8 mouse cellular contexts compared by ENCODE assay signal in genomic region chr11:81239966-81240681, GRCm38 (mm10).
DNase-seq lines count a peak whose midpoint lies in the region; ATAC-seq and TF ChIP-seq lines count a peak whose summit lies in the region.

No protein-coding gene starts in this region.

- intact Hi-C loops in heart, adult 2 months (cut with DNase I) = no loop called here

- 44% methylated on average over 13 of the region's 13 CpGs for WGBS in heart, adult 2 months
- 50% methylated on average over 13 of the region's 13 CpGs for WGBS in heart, embryonic 11.5 days (ENCODE audit: insufficient replicate concordance)
- 46% methylated on average over 13 of the region's 13 CpGs for WGBS in liver, embryonic 14.5 days (ENCODE audit: insufficient replicate concordance)

- no peak overlapping the region for H3K9ac ChIP-seq in heart, adult 2 months (ENCODE audit: low read depth, low read length)
- no peak overlapping the region for H3K9ac ChIP-seq in heart, embryonic 11.5 days (ENCODE audit: low read depth, low read length)
- H3K9ac ChIP-seq in liver, embryonic 14.5 days (replicated peaks) = no peak overlapping the region

- peak; percentile 70 for TF ChIP-seq CTCF in heart, adult 2 months (IDR thresholded peaks at IDR 0.05)
- TF ChIP-seq CTCF in liver, embryonic 14.5 days (IDR thresholded peaks at IDR 0.05; ENCODE audit: low read depth) = peak; percentile 63

- peak; percentile 27 to 36 for DNase-seq in heart, adult 2 months
- DNase-seq in urinary bladder, postnatal 14 days (ENCODE audit: low spot score) = peak; percentile 5
- no peak for DNase-seq in urinary bladder, postnatal 10 days (ENCODE audit: low spot score)
- peak; percentile 43 for DNase-seq in embryo, embryonic 11 days
- no peak for DNase-seq in liver, embryonic 14.5 days (ENCODE audit: low read depth in 3 of 3, low spot score in 3 of 3)
- no peak for DNase-seq in T-cell, adult 2 months (ENCODE audit: low spot score)

- no peaks in the 10 kb centered on the region for H3K9me3 ChIP-seq in heart, embryonic 11.5 days (replicated peaks; ENCODE audit: control insufficient read depth, low read length)
- H3K9me3 ChIP-seq in liver, embryonic 14.5 days (ENCODE audit: control insufficient read depth, low read length) = no peaks in the 10 kb centered on the region

- no peak for ATAC-seq in heart, embryonic 11.5 days (replicated peaks; ENCODE audit: insufficient number of reproducible peaks, low FRiP score, low TSS enrichment)
- ATAC-seq in liver, embryonic 14.5 days (ENCODE audit: insufficient read depth) = no peak
- ATAC-seq in activated CD4-positive, CD25-positive, alpha-beta regulatory T cell, adult 4 months = no peak

- H3K79me2 ChIP-seq in heart, adult 2 months (replicated peaks; ENCODE audit: control insufficient read depth, insufficient read depth, low read length) = no peaks in the 10 kb centered on the region

- H3K27ac ChIP-seq in heart, adult 2 months = no peak overlapping the region
- no peak overlapping the region for H3K27ac ChIP-seq in heart, embryonic 11.5 days (ENCODE audit: low read depth, low read length)
- H3K27ac ChIP-seq in liver, embryonic 14.5 days = no peak overlapping the region

- H3K4me1 ChIP-seq in heart, adult 2 months (ENCODE audit: control insufficient read depth, insufficient read depth, low read length) = no peaks in the 10 kb centered on the region
- no peaks in the 10 kb centered on the region for H3K4me1 ChIP-seq in heart, embryonic 11.5 days (ENCODE audit: control insufficient read depth, insufficient read depth, low read length)
- no peaks in the 10 kb centered on the region for H3K4me1 ChIP-seq in liver, embryonic 14.5 days (replicated peaks; ENCODE audit: control insufficient read depth in 2 of 2, insufficient read depth in 2 of 2, low read length in 1 of 2)

- H3K4me3 ChIP-seq in heart, adult 2 months = no peak overlapping the region
- no peak overlapping the region for H3K4me3 ChIP-seq in heart, embryonic 11.5 days (ENCODE audit: low read depth, low read length)
- H3K4me3 ChIP-seq in liver, embryonic 14.5 days (ENCODE audit: insufficient read depth in 1 of 2, low read depth in 2 of 2, low read length in 2 of 2) = no peak overlapping the region

- no peaks in the 10 kb centered on the region for H3K36me3 ChIP-seq in heart, adult 2 months (ENCODE audit: control insufficient read depth, insufficient read depth, low read length)
- H3K36me3 ChIP-seq in heart, embryonic 11.5 days (ENCODE audit: control insufficient read depth, insufficient read depth, low read length) = no peaks in the 10 kb centered on the region
- H3K36me3 ChIP-seq in liver, embryonic 14.5 days (replicated peaks; ENCODE audit: control insufficient read depth, insufficient read depth, low read depth) = no peaks in the 10 kb centered on the region

- TF ChIP-seq EP300 in heart, adult 2 months (IDR thresholded peaks at IDR 0.05; ENCODE audit: insufficient read depth, low read depth, low read length) = 0 out of 2 replicates have a peak, but pooled peaks have one; percentile 19
- TF ChIP-seq EP300 in liver, embryonic 14.5 days (IDR thresholded peaks at IDR 0.05; ENCODE audit: low read depth) = no peak

- H3K27me3 ChIP-seq in heart, adult 2 months (ENCODE audit: control insufficient read depth, insufficient read depth, low read length) = no peaks in the 10 kb centered on the region
- H3K27me3 ChIP-seq in heart, embryonic 11.5 days (ENCODE audit: control insufficient read depth, insufficient read depth, low read length) = no peaks in the 10 kb centered on the region
- H3K27me3 ChIP-seq in liver, embryonic 14.5 days (ENCODE audit: control insufficient read depth, insufficient read depth, low read length) = no peaks in the 10 kb centered on the region

- no peak overlapping the region for H3K4me2 ChIP-seq in heart, embryonic 11.5 days
- no peak overlapping the region for H3K4me2 ChIP-seq in liver, embryonic 14.5 days (ENCODE audit: low read depth)

- no peak for TF ChIP-seq POLR2A in heart, adult 2 months (IDR thresholded peaks at IDR 0.05; ENCODE audit: insufficient read depth, low read depth, low read length)

Comparison
In these comparisons a context has a peak if more than half of its experiments do, and no peak if none do; other contexts are left out.
1. DNase-seq: peak in heart, adult 2 months (2 of 2), urinary bladder, postnatal 14 days (single experiment) and embryo, embryonic 11 days (single experiment); none in urinary bladder, postnatal 10 days (single experiment), liver, embryonic 14.5 days (0 of 3) and T-cell, adult 2 months (single experiment).